18 mouse cellular contexts compared by ENCODE assay signal in the genomic region with DNA sequence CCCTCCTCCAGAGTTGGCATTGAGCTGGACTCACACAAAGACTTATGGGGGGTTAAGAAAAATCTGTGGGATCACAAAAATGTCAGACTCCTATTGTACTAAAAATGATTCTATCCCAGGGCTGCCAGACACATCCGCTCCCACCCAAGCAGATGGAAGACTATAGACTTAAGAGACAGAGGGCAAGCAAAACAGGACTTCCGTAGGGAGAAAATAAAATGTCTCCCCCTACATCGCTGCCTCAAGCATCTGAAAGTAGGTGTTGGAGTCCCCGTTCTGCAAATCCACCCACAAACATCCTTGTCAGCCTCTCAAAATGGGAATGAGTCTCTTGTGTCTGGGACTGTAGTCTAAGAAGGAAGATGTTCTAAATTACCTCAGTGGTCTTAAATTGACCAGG.
DNase-seq lines count a peak whose midpoint lies in the region; ATAC-seq lines count a peak whose summit lies in the region.
"Had no signal": no experiment of that assay in that cellular context is flagged by ENCODE, and none has a peak within 500 bp of the region (broad histone marks: within the 10 kb centered on the region; RNA-seq: fewer than 3 reads in every experiment).

No protein-coding gene starts in this region.

- peak; percentile 29 for ATAC-seq in frontal cortex, adult (ENCODE audit: low TSS enrichment)
- ATAC-seq: CD4-positive, CD25-positive, alpha-beta regulatory T cell, adult 4 months; forebrain, embryonic 16.5 days had no signal

- intact Hi-C loops in left cerebral cortex, postnatal 10 days (cut with DNase I) = no loop called here

- no peak for DNase-seq in frontal cortex, postnatal 10 days (ENCODE audit: low spot score in 2 of 2)
- peak; percentile 31 for DNase-seq in left cerebral cortex, adult 11 months (ENCODE audit: low spot score)
- DNase-seq in left cerebral cortex, postnatal 10 days (ENCODE audit: extremely low spot score in 1 of 2, low spot score in 2 of 2) = no peak
- DNase-seq in right cerebral cortex, postnatal 36 days (ENCODE audit: low spot score in 2 of 2) = peak; percentile 28 to 67
- DNase-seq in right cerebral cortex, postnatal 25 days = no peak
- DNase-seq in telencephalon, adult 2 months (ENCODE audit: low read depth, low spot score) = peak; percentile 55
- DNase-seq in lung, postnatal 4 days = no peak
- DNase-seq: adrenal gland, adult 8-10 months; adrenal gland, postnatal 36 days; B cell, adult 2 months; cerebellum, adult 11-12 months; cerebellum, adult 9-10 months; cerebellum, postnatal 25 days; gastrocnemius, adult 2 months; gastrocnemius, postnatal 25 days had no signal

Comparison
In these comparisons a context has a peak if more than half of its experiments do, and no peak if none do; other contexts are left out.
1. DNase-seq: peak in left cerebral cortex, adult 11 months (single experiment), right cerebral cortex, postnatal 36 days (2 of 2) and telencephalon, adult 2 months (single experiment); none in frontal cortex, postnatal 10 days (0 of 2), left cerebral cortex, postnatal 10 days (0 of 2), right cerebral cortex, postnatal 25 days (single experiment) and lung, postnatal 4 days (0 of 2).